Mouse (Mus musculus) liver, adult 2 months (tissue): ENCODE measurements at regions not wholly inside any gene's neighbourhood (a gene's known extent, or its start where the extent isn't known, plus 50 kb on each side); places are given as distances from the start of the nearest gene placed in this dataset.
A peak's percentile ranks its signal among the peaks of the same experiment; 100 is the strongest.

Experiments
- DNase-seq: peaks from one replicate; pipeline ENCODE4 v3.0.0-alpha.2; 2011; ENCODE audit warnings: low read depth, low spot score; ENCODE audit errors: extremely low read depth
- H3K27ac ChIP-seq: fragments of 200-500 bp; replicated peaks from 2 replicates; pipeline ENCODE4 v1.5.1; 2012; ENCODE audit warnings: low read depth, mild to moderate bottlenecking, control low read depth, inconsistent platforms, low read length; ENCODE audit not compliant: insufficient read depth
- H3K27me3 ChIP-seq: fragments of 200-500 bp; 2 replicates; pipeline ENCODE4 v1.6.1; 2012; ENCODE audit warnings: mild to moderate bottlenecking, moderate library complexity, low read length, inconsistent platforms; ENCODE audit not compliant: control insufficient read depth, insufficient read depth
- H3K36me3 ChIP-seq: fragments of 200-500 bp; 2 replicates; pipeline ENCODE4 v1.6.1; 2012; ENCODE audit warnings: low read length, inconsistent platforms; ENCODE audit not compliant: control insufficient read depth, insufficient read depth
- H3K4me1 ChIP-seq: fragments of 200-500 bp; 2 replicates; pipeline ENCODE4 v1.6.1; 2011; ENCODE audit warnings: low read length; ENCODE audit not compliant: control insufficient read depth, insufficient read depth
- H3K4me3 ChIP-seq: fragments of 200-500 bp; 2 replicates; pipeline ENCODE4 v1.5.1; 2011; ENCODE audit warnings: low read depth, mild to moderate bottlenecking, control low read depth, low read length, moderate library complexity; ENCODE audit not compliant: insufficient read depth
- H3K79me2 ChIP-seq: fragments of 200-500 bp; 2 replicates; pipeline ENCODE4 v1.6.1; 2012; ENCODE audit warnings: inconsistent platforms, mild to moderate bottlenecking, low read length, moderate library complexity; ENCODE audit not compliant: control insufficient read depth, insufficient read depth
- H3K9ac ChIP-seq: fragments of 200-500 bp; 2 replicates; pipeline ENCODE4 v1.6.1; 2012; ENCODE audit warnings: low read depth, mild to moderate bottlenecking, control low read depth, inconsistent platforms, low read length
- CTCF ChIP-seq: fragments of 200-500 bp; IDR thresholded peaks from 2 replicates; pipeline ENCODE4 v1.5.1; 2011; ENCODE audit warnings: low read depth, low read length, control low read depth
- POLR2A ChIP-seq: fragments of 200-500 bp; IDR thresholded peaks from 2 replicates; pipeline ENCODE4 v1.6.1; 2011; ENCODE audit warnings: low read length, control low read depth; ENCODE audit not compliant: insufficient read depth; ENCODE audit errors: extremely low read depth
- WGBS: fragments of 180-500 bp; shearing (Covaris S2); methylation state at CpG from one replicate; pipeline ENCODE4 v1.1.7; 2018; 5-methylcytosine and 5-hydroxymethylcytosine counted together

DNA sequence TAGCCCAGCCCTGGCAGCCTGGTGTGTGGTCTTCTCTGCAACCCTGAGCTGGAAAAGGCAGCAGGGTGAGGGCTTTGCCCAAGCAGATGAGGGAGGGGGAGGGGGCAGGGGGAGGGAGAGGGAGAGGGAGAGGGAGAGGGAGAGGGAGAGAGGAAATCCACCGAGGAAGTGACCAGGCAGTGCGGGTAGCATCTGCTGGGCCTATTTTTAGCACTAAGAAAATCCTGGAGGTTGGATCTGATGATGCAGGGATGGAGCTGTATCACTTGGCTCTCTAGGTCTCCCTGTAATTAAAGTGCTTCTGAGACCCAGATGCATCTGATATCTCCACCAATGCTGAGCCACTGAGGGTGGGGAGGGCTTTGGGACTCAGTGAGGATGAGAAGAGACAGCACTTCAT lies 61.2 kb upstream of the Atxn1 start:
- H3K36me3 ChIP-seq, result no peaks in the 10 kb centered on the region
- H3K9ac ChIP-seq, result no peak overlapping the region
- no peaks in the 10 kb centered on the region for H3K27me3 ChIP-seq
- no peak overlapping the region for H3K4me3 ChIP-seq
- H3K27ac ChIP-seq, result no peak overlapping the region
- H3K79me2 ChIP-seq, result no peaks in the 10 kb centered on the region
- WGBS, result 57% methylated on average over 2 of the region's 2 CpGs
- DNase-seq, result no peak
- peaks cover 12% of the 10 kb centered on the region for H3K4me1 ChIP-seq
- no peak for TF ChIP-seq POLR2A
- no peak for TF ChIP-seq CTCF

DNA sequence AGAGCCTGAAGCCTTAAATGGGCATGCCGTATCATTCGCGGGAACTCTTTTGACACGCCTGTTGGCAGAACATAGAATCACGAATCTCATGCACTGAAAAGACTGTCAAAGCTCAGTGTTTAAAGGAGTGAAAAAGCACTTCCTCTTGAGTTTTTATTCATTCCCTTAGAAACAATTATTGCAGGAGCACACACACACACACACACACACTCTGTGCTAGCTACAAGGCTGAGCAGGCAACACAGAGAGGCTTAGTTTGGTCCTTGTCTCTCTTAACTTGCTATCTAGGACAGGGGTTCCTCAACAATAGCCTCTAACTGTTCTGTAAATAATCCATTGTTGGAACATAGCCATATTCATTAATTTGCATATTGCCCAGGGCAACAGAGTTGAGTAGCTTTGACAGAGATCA lies 58.8 kb upstream of the Atxn1 start:
- TF ChIP-seq CTCF, result no peak
- no peak for TF ChIP-seq POLR2A
- H3K27me3 ChIP-seq, result no peaks in the 10 kb centered on the region
- H3K36me3 ChIP-seq, result no peaks in the 10 kb centered on the region
- H3K27ac ChIP-seq, result no peak overlapping the region
- no peaks in the 10 kb centered on the region for H3K79me2 ChIP-seq
- H3K4me3 ChIP-seq, result no peak overlapping the region
- H3K9ac ChIP-seq, result no peak overlapping the region
- peak; percentile 63 for DNase-seq
- 27% methylated on average over 5 of the region's 5 CpGs for WGBS
- H3K4me1 ChIP-seq, result peaks cover 22% of the 10 kb centered on the region

DNA sequence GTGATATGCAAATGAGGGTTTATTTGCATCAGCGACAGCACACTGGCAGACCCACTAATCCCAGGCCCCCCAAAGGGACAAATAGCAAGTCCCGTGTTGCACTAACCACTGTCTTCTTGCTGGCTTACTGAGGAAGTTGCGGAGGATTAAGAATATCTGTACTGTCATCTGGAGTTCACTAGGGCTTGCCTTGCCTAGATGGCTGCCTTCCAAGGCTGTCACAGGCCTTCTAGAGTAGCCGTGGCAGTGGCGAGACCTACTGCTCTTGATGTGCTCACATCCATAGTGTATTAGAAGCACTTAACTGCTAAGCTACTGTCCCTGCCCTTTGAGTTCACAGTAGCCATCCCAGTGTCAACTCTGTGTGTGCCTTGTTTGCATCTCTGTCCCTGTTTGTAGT lies 58.4 kb upstream of the Atxn1 start:
- Histone ChIP-seq H3K36me3 (no peaks in the 10 kb centered on the region), H3K79me2 (no peaks in the 10 kb centered on the region), H3K4me1 (peaks cover 23% of the 10 kb centered on the region), H3K27me3 (no peaks in the 10 kb centered on the region), H3K27ac (no peak overlapping the region), H3K9ac (no peak overlapping the region), H3K4me3 (no peak overlapping the region)
- TF ChIP-seq POLR2A, result no peak
- no peak for TF ChIP-seq CTCF
- 33% methylated on average over 5 of the region's 5 CpGs for WGBS
- peak; percentile 28 for DNase-seq

DNA sequence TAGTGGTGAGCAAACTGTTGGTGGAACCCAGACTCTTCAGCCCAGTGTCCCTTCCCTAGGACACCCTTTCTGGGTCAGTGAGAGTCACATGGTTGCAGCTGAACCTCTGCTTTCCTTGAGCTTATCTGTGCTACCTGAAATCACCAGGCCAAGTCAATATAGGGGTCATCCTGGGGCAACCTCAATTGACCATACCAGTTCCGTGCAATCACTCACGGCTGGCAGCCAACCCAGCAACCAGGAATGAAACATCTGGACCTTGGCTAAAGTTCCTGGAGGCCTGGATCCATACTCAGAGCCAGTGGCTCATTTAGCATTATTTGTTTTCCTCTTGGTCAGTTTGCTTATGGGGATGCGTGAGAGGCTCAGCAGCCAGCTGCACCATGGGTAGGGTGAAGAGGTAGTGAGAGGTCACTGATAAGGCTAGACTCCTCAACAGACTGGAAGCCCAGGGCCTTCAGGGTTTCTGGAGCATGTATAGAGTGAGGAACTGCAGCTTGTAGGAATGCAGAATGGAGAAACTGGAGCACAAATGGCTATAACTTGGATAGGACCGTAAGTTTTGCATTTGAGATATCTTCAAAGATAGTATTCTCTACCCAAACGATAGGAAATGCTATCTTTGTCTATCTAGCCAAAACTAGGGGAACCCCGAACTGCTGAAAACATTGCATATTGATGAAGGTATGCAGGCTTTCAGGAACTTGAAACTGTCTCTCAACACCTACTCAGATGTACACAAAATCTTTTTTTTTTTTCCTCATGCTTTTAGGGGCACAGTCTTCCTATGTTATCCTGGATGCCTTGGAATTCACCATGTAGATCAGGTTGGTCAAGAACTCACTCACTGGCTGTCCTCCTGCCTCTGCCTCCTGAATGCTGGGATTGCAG lies 56.4 kb upstream of the Atxn1 start:
- whole genome bisulfite sequencing, result 25% methylated on average over 6 of the region's 6 CpGs
- H3K36me3 ChIP-seq, result no peaks in the 10 kb centered on the region
- H3K27me3 ChIP-seq, result no peaks in the 10 kb centered on the region
- DNase-seq, result peak; percentile 100
- no peaks in the 10 kb centered on the region for H3K79me2 ChIP-seq
- peaks cover 25% of the 10 kb centered on the region for H3K4me1 ChIP-seq
- H3K4me3 ChIP-seq, result no peak overlapping the region
- no peak overlapping the region for H3K27ac ChIP-seq
- no peak overlapping the region for H3K9ac ChIP-seq
- TF ChIP-seq POLR2A, result no peak
- no peak for TF ChIP-seq CTCF

DNA sequence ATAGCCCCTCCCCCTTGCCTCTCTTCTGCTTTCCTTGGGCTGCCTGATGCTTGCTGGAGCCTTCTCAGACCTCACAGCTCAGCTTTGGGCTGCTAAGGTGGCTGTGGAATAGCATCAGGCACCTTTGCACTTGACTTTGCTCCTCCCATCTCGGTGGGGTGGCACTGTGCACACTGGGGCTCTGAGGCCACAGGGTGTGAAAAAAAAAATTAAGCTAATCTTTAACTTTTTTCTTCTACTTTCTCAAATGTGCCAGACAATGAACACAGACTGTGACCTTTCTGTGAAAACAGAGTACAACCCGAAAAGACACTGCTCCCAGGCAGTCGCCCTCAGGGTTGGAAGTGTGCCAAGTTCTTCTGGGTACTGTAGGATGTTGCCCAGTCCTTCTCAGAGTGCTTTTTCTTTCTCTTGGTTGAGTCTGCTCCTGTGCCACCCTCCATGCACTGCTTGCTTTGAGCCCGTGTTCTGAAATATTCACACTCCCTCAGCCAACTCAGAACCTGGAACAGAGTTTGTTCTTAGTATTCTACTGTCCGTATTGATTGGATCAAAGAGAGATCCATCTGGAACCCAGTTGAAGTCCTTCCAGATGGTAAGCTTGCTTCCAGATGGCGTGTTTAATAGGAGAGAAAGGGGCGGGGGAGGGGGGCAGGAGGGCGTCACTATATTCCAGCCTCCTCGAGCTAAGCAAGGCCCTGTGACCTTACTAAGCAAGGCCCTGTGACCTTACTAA lies 54.8 kb upstream of the Atxn1 start:
- peak; percentile 95 for DNase-seq

More for the DNA sequence above, 54.8 kb upstream of the Atxn1 start:
- Histone ChIP-seq H3K9ac (no peak overlapping the region), H3K4me1 (peaks cover 25% of the 10 kb centered on the region), H3K27ac (peak overlapping the region; percentile 62), H3K4me3 (no peak overlapping the region), H3K79me2 (no peaks in the 10 kb centered on the region), H3K36me3 (no peaks in the 10 kb centered on the region), H3K27me3 (no peaks in the 10 kb centered on the region)
- 23% methylated on average over 9 of the region's 9 CpGs for WGBS
- TF ChIP-seq CTCF (no peak), POLR2A (no peak)
